In genomic region chr10:43578754-43579380, GRCm38 (mm10) we compare ENCODE assay signal across 8 mouse cellular contexts. TPM values are rescaled to one million over a fixed set of nuclear protein-coding genes. Genes with fewer than 3 reads are reported as not detected.
DNase-seq lines count a peak whose midpoint lies in the region; ATAC-seq lines count a peak whose summit lies in the region.

No protein-coding gene starts in this region.

- H3K4me3 ChIP-seq in embryonic facial prominence, embryonic 10.5 days: peak overlapping the region; percentile 87
- peak overlapping the region; percentile 61 for H3K4me3 ChIP-seq in heart, embryonic 12.5 days
- peak overlapping the region; percentile 92 for H3K4me3 ChIP-seq in kidney, embryonic 16.5 days (ENCODE audit: low read length)

- peaks cover 27% of the 10 kb centered on the region for H3K36me3 ChIP-seq in embryonic facial prominence, embryonic 10.5 days (replicated peaks)
- peaks cover 9% of the 10 kb centered on the region; the same call in 1 of the 2 replicates for H3K36me3 ChIP-seq in heart, embryonic 12.5 days
- H3K36me3 ChIP-seq in kidney, embryonic 16.5 days (ENCODE audit: insufficient read depth, low read length): peaks cover 18% of the 10 kb centered on the region

- WGBS in embryonic facial prominence, embryonic 10.5 days: under 1% methylated on average over 60 of the region's 65 CpGs
- WGBS in heart, embryonic 12.5 days: under 1% methylated on average over 52 of the region's 65 CpGs
- under 1% methylated on average over 53 of the region's 65 CpGs for WGBS in kidney, embryonic 16.5 days

- ATAC-seq in heart, embryonic 12.5 days (ENCODE audit: insufficient number of reproducible peaks, low FRiP score): peak; percentile 90
- peak; percentile 90 for ATAC-seq in kidney, embryonic 16.5 days (ENCODE audit: low FRiP score, low TSS enrichment)

- no peaks in the 10 kb centered on the region for H3K9me3 ChIP-seq in embryonic facial prominence, embryonic 10.5 days
- H3K9me3 ChIP-seq in heart, embryonic 12.5 days (replicated peaks): no peaks in the 10 kb centered on the region
- no peaks in the 10 kb centered on the region for H3K9me3 ChIP-seq in kidney, embryonic 16.5 days (ENCODE audit: low read length)

- H3K27ac ChIP-seq in embryonic facial prominence, embryonic 10.5 days (replicated peaks): peak overlapping the region; percentile 98
- peak overlapping the region; percentile 81 for H3K27ac ChIP-seq in heart, embryonic 12.5 days (ENCODE audit: poor library complexity, severe bottlenecking)
- peak overlapping the region; percentile 100 for H3K27ac ChIP-seq in kidney, embryonic 16.5 days (ENCODE audit: low read length)

- peaks cover 15% of the 10 kb centered on the region for H3K27me3 ChIP-seq in embryonic facial prominence, embryonic 10.5 days (replicated peaks; ENCODE audit: low read depth, poor library complexity, severe bottlenecking)
- no peaks in the 10 kb centered on the region for H3K27me3 ChIP-seq in heart, embryonic 12.5 days (replicated peaks)
- no peaks in the 10 kb centered on the region for H3K27me3 ChIP-seq in kidney, embryonic 16.5 days (ENCODE audit: insufficient read depth, low read length)

- peak; percentile 28 for DNase-seq in right cerebral cortex, postnatal 14 days
- DNase-seq in right cerebral cortex, adult 18-20 months: no peak
- peak; percentile 94 for DNase-seq in embryonic facial prominence, embryonic 10.5 days (ENCODE audit: low spot score)
- DNase-seq in lung, postnatal 4 days: peak; percentile 83
- peak; percentile 48 for DNase-seq in retina, postnatal 7 days (ENCODE audit: low read depth, low spot score)
- peak; percentile 62 for DNase-seq in urinary bladder, postnatal 25 days (ENCODE audit: low spot score)

- peak overlapping the region; percentile 94 for H3K4me2 ChIP-seq in heart, embryonic 12.5 days
- peak overlapping the region; percentile 91 for H3K4me2 ChIP-seq in kidney, embryonic 16.5 days (replicated peaks; ENCODE audit: low read depth, low read length)

- peak overlapping the region; percentile 81 for H3K9ac ChIP-seq in heart, embryonic 12.5 days
- H3K9ac ChIP-seq in kidney, embryonic 16.5 days (replicated peaks; ENCODE audit: low read length): peak overlapping the region; percentile 98

- peaks cover 21% of the 10 kb centered on the region for H3K4me1 ChIP-seq in embryonic facial prominence, embryonic 10.5 days
- H3K4me1 ChIP-seq in heart, embryonic 12.5 days (replicated peaks): no peaks in the 10 kb centered on the region; the same call in 1 of the 2 replicates
- H3K4me1 ChIP-seq in kidney, embryonic 16.5 days (ENCODE audit: insufficient read depth, low read length): peaks cover 17% of the 10 kb centered on the region

RNA-seq across cellular contexts. Expression of gene Cd24a, which starts 0.8 kb away (rescaled TPM):
- 362 and 367 TPM in 2 replicates for polyA plus RNA-seq in embryonic facial prominence, embryonic 10.5 days (2016; fragmentation: Nextera tagmentation; extraction: Ambion mirVana)
- 89.2 and 91.1 TPM in 2 replicates for polyA plus RNA-seq in heart, embryonic 12.5 days (2016; fragmentation: Nextera tagmentation; extraction: Ambion mirVana)
- polyA plus RNA-seq in kidney, embryonic 16.5 days (2015; fragmentation: Nextera tagmentation; extraction: Ambion mirVana): 416 and 441 TPM in 2 replicates

RNA-seq across cellular contexts. Expression of gene 1700021F05Rik, which starts 38.1 kb away (rescaled TPM):
- 60.1 and 66.2 TPM in 2 replicates for polyA plus RNA-seq in embryonic facial prominence, embryonic 10.5 days (2016; fragmentation: Nextera tagmentation; extraction: Ambion mirVana)
- 81.8 and 91.2 TPM in 2 replicates for polyA plus RNA-seq in heart, embryonic 12.5 days (2016; fragmentation: Nextera tagmentation; extraction: Ambion mirVana)
- 75.0 and 78.4 TPM in 2 replicates for polyA plus RNA-seq in kidney, embryonic 16.5 days (2015; fragmentation: Nextera tagmentation; extraction: Ambion mirVana)

RNA-seq across cellular contexts. Expression of gene Gm9803, which starts 55.0 kb away (rescaled TPM):
- polyA plus RNA-seq in embryonic facial prominence, embryonic 10.5 days (2016; fragmentation: Nextera tagmentation; extraction: Ambion mirVana): 13.9 and 14.3 TPM in 2 replicates
- polyA plus RNA-seq in heart, embryonic 12.5 days (2016; fragmentation: Nextera tagmentation; extraction: Ambion mirVana): 8.2 and 15.3 TPM in 2 replicates
- 13.8 and 28.9 TPM in 2 replicates for polyA plus RNA-seq in kidney, embryonic 16.5 days (2015; fragmentation: Nextera tagmentation; extraction: Ambion mirVana)
